Mouse (Mus musculus) neutrophil, adult 5-6 weeks (primary cell): Measurements from ENCODE around the gene Ankrd22. TPM values are rescaled to one million over a fixed set of nuclear protein-coding genes. Genes with fewer than 3 reads are reported as not detected.

Experiments used
- ATAC-seq: fragments of 151-379, 151-347 bp; 2 replicates; pipeline ENCODE4 v1.8.0; 2017; ENCODE audit warnings: mild to moderate bottlenecking, moderate TSS enrichment; ENCODE audit not compliant: insufficient number of reproducible peaks, poor library complexity, low FRiP score, severe bottlenecking; ENCODE audit errors: extremely low read depth
- total RNA-seq: library from RNA; stranded (forward); fragments of 200-1000 nt; gene quantifications from 2 replicates; pipeline ENCODE4 v1.2.3, GENCODE M21; 2017

Ankrd22 gene
- total RNA-seq, 1 experiment from 2014 or later = 10.5 TPM

- no peak for ATAC-seq
Observed at GRCm38 (mm10) chr19:34191645-34192007, 25.8 kb upstream of the Ankrd22 start.

- no peak for ATAC-seq
Observed at GRCm38 (mm10) chr19:34186845-34187244, 21.0 kb upstream of the Ankrd22 start.

- ATAC-seq = no peak
Observed at GRCm38 (mm10) chr19:34182490-34182889, 16.6 kb upstream of the Ankrd22 start.

GRCm38 (mm10) chr19:34181234-34181633 lies 15.4 kb upstream of the Ankrd22 start:
- no peak for ATAC-seq

GRCm38 (mm10) chr19:34180316-34180715 lies 14.5 kb upstream of the Ankrd22 start:
- ATAC-seq = 0 out of 2 replicates have a peak, but pooled peaks have one; percentile 30

- ATAC-seq = peak; percentile 70; the same call in 1 of the 2 replicates
Observed at GRCm38 (mm10) chr19:34179136-34179535, 13.3 kb upstream of the Ankrd22 start.

GRCm38 (mm10) chr19:34174004-34174403 lies 8.2 kb upstream of the Ankrd22 start:
- no peak for ATAC-seq

- no peak for ATAC-seq
Observed at GRCm38 (mm10) chr19:34171167-34171566, 5.3 kb upstream of the Ankrd22 start.

GRCm38 (mm10) chr19:34169121-34169520 lies 3.3 kb upstream of the Ankrd22 start:
- ATAC-seq = no peak

GRCm38 (mm10) chr19:34167896-34168661 lies 2.2 kb upstream of the Ankrd22 start:
- ATAC-seq = 0 out of 2 replicates have a peak, but pooled peaks have one; percentile 39

GRCm38 (mm10) chr19:34166386-34166785 lies 533 bp upstream of the Ankrd22 start:
- ATAC-seq = no peak

GRCm38 (mm10) chr19:34162693-34163092 lies 3.2 kb downstream of the Ankrd22 start:
- ATAC-seq = 0 out of 2 replicates have a peak, but pooled peaks have one; percentile 26

GRCm38 (mm10) chr19:34153263-34154144 lies 12.3 kb downstream of the Ankrd22 start:
- ATAC-seq = no peak

- ATAC-seq = peak; percentile 85; the same call in 1 of the 2 replicates
Observed at GRCm38 (mm10) chr19:34151909-34152308, 13.9 kb downstream of the Ankrd22 start.

GRCm38 (mm10) chr19:34148421-34148820 lies 17.4 kb downstream of the Ankrd22 start:
- ATAC-seq = 0 out of 2 replicates have a peak, but pooled peaks have one; percentile 46

- no peak for ATAC-seq
Observed at GRCm38 (mm10) chr19:34139431-34140046, 26.3 kb downstream of the Ankrd22 start.

GRCm38 (mm10) chr19:34138720-34139430 lies 27.0 kb downstream of the Ankrd22 start:
- no peak for ATAC-seq

- no peak for ATAC-seq
Observed at GRCm38 (mm10) chr19:34120107-34120731, 45.6 kb downstream of the Ankrd22 start.
